Mouse (Mus musculus) CH12.LX (cell line): ENCODE measurements around the gene Nfe2l1.

Source experiments
- CTCF ChIP-seq, 2 experiments: IDR thresholded peaks in 1 of 2; conservative IDR thresholded peaks in 1 of 2; 2 replicates each; pipeline ENCODE4 v1.5.1; 2011 to 2012; ENCODE audit warnings: low read depth in 2 of 2, low read length in 2 of 2, improper control_type of control experiment in 1 of 2, inconsistent platforms in 1 of 2, mild to moderate bottlenecking in 1 of 2, moderate library complexity in 1 of 2
- E2F4 ChIP-seq: IDR thresholded peaks from 2 replicates; pipeline ENCODE4 v1.6.1; 2011; ENCODE audit warnings: low read depth, low read length, improper control_type of control experiment; ENCODE audit not compliant: insufficient replicate concordance
- EP300 ChIP-seq: IDR thresholded peaks from 2 replicates; pipeline ENCODE4 v1.6.1; 2011; ENCODE audit warnings: low read length, improper control_type of control experiment
- NRF1 ChIP-seq: IDR thresholded peaks from 2 replicates; pipeline ENCODE4 v1.6.1; 2014; ENCODE audit warnings: low read depth, mild to moderate bottlenecking, inconsistent platforms, low read length, improper control_type of control experiment, moderate library complexity
- POLR2AphosphoS2 ChIP-seq: IDR thresholded peaks from 2 replicates; pipeline ENCODE4 v1.6.1; 2011; ENCODE audit warnings: low read depth, low read length, improper control_type of control experiment
- USF1 ChIP-seq: IDR thresholded peaks from 2 replicates; pipeline ENCODE4 v1.6.1; 2014; ENCODE audit warnings: low read depth, mild to moderate bottlenecking, inconsistent platforms, low read length, improper control_type of control experiment

GRCm38 (mm10) chr11:96859635-96860034 lies 29.9 kb upstream of the Nfe2l1 start:
- peak; percentile 91 for TF ChIP-seq EP300
- no peak for TF ChIP-seq E2F4
- no peak for TF ChIP-seq POLR2AphosphoS2
- no peak for TF ChIP-seq CTCF (conservative IDR thresholded peaks at IDR 0.05 in 1 of 2, IDR thresholded peaks at IDR 0.05 in 1 of 2; ENCODE audit: low read depth in 2 of 2, low read length in 2 of 2)
- TF ChIP-seq USF1 = no peak
- TF ChIP-seq NRF1 = no peak
